Mouse (Mus musculus): Measurements from ENCODE around the gene Prkcg. TPM values are rescaled to one million over a fixed set of nuclear protein-coding genes. Genes with fewer than 3 reads are reported as not detected.
A peak's percentile ranks its signal among the peaks of the same experiment; 100 is the strongest.
"Not testable (repeated sequence)": the region's sequence is repeated elsewhere in the genome, so short reads cannot be mapped to it uniquely, and the experiment has no call there.

The Prkcg gene
- polyA plus RNA-seq, 1 experiment from 2014 or later = 0.25 TPM

GRCm38 (mm10) chr7:3275455-3276170 lies 13.4 kb upstream of the Prkcg start:
- no peak for ATAC-seq (ENCODE audit: low FRiP score, low read depth)
- Histone ChIP-seq H3K27me3 (replicated peaks) (no peaks in the 10 kb centered on the region), H3K4me3 (no peak overlapping the region), H3K36me3 (no peaks in the 10 kb centered on the region), H3K4me2 (replicated peaks) (no peak overlapping the region), H3K9me3 (no peaks in the 10 kb centered on the region), H3K27ac (no peak overlapping the region), H3K4me1 (no peaks in the 10 kb centered on the region), H3K9ac (no peak overlapping the region)
- WGBS = 70% methylated on average over 6 of the region's 6 CpGs

- 66% methylated on average over 4 of the region's 4 CpGs for WGBS
- H3K36me3 ChIP-seq; ATAC-seq (ENCODE audit: low FRiP score, low read depth); H3K27ac ChIP-seq; H3K9me3 ChIP-seq; H3K4me3 ChIP-seq; H3K9ac ChIP-seq; H3K4me1 ChIP-seq; H3K27me3 ChIP-seq (replicated peaks); H3K4me2 ChIP-seq (replicated peaks): not testable (repeated sequence)
These were observed 12.2 kb upstream of the Prkcg start for GRCm38 (mm10) chr7:3276781-3277180.

GRCm38 (mm10) chr7:3280080-3280653 lies 8.8 kb upstream of the Prkcg start:
- no peak overlapping the region for H3K9ac ChIP-seq
- 76% methylated on average over 5 of the region's 5 CpGs for WGBS
- H3K36me3 ChIP-seq = no peaks in the 10 kb centered on the region
- H3K4me1 ChIP-seq = no peaks in the 10 kb centered on the region
- no peaks in the 10 kb centered on the region for H3K27me3 ChIP-seq (replicated peaks)
- H3K27ac ChIP-seq = no peak overlapping the region
- H3K4me2 ChIP-seq (replicated peaks) = no peak overlapping the region
- H3K4me3 ChIP-seq = no peak overlapping the region
- ATAC-seq (ENCODE audit: low FRiP score, low read depth) = no peak
- H3K9me3 ChIP-seq = no peaks in the 10 kb centered on the region

GRCm38 (mm10) chr7:3280654-3281153 lies 8.3 kb upstream of the Prkcg start:
- Histone ChIP-seq H3K9me3 (no peaks in the 10 kb centered on the region), H3K9ac (no peak overlapping the region), H3K27me3 (replicated peaks) (no peaks in the 10 kb centered on the region), H3K4me1 (no peaks in the 10 kb centered on the region), H3K27ac (no peak overlapping the region), H3K36me3 (no peaks in the 10 kb centered on the region), H3K4me3 (no peak overlapping the region), H3K4me2 (replicated peaks) (no peak overlapping the region)
- ATAC-seq (ENCODE audit: low FRiP score, low read depth) = no peak
- WGBS = 64% methylated on average over 8 of the region's 8 CpGs

GRCm38 (mm10) chr7:3281741-3282140 lies 7.2 kb upstream of the Prkcg start:
- no peak for ATAC-seq (ENCODE audit: low FRiP score, low read depth)
- no peak overlapping the region for H3K4me2 ChIP-seq (replicated peaks)
- no peak overlapping the region for H3K27ac ChIP-seq
- H3K4me1 ChIP-seq = no peaks in the 10 kb centered on the region
- 86% methylated on average over 6 of the region's 6 CpGs for WGBS
- H3K4me3 ChIP-seq = no peak overlapping the region
- no peak overlapping the region for H3K9ac ChIP-seq
- no peaks in the 10 kb centered on the region for H3K27me3 ChIP-seq (replicated peaks)
- no peaks in the 10 kb centered on the region for H3K9me3 ChIP-seq
- no peaks in the 10 kb centered on the region for H3K36me3 ChIP-seq

- no peak overlapping the region for H3K4me2 ChIP-seq (replicated peaks)
- WGBS = 89% methylated on average over 11 of the region's 11 CpGs
- no peak for ATAC-seq (ENCODE audit: low FRiP score, low read depth)
- no peak overlapping the region for H3K4me3 ChIP-seq
- H3K27ac ChIP-seq = no peak overlapping the region
- H3K9ac ChIP-seq = no peak overlapping the region
- H3K4me1 ChIP-seq = no peaks in the 10 kb centered on the region
- H3K27me3 ChIP-seq (replicated peaks) = no peaks in the 10 kb centered on the region
- H3K36me3 ChIP-seq = no peaks in the 10 kb centered on the region
- no peaks in the 10 kb centered on the region for H3K9me3 ChIP-seq
These were observed 5.7 kb upstream of the Prkcg start for GRCm38 (mm10) chr7:3283081-3283875.

GRCm38 (mm10) chr7:3284604-3285003 lies 4.4 kb upstream of the Prkcg start:
- no peak for ATAC-seq (ENCODE audit: low FRiP score, low read depth)
- H3K9me3 ChIP-seq = no peaks in the 10 kb centered on the region
- H3K9ac ChIP-seq = no peak overlapping the region
- no peaks in the 10 kb centered on the region for H3K36me3 ChIP-seq
- no peak overlapping the region for H3K4me2 ChIP-seq (replicated peaks)
- H3K27ac ChIP-seq = no peak overlapping the region
- no peak overlapping the region for H3K4me3 ChIP-seq
- H3K4me1 ChIP-seq = peaks cover 4% of the 10 kb centered on the region; the same call in 1 of the 2 replicates
- 85% methylated on average over 10 of the region's 10 CpGs for WGBS
- no peaks in the 10 kb centered on the region for H3K27me3 ChIP-seq (replicated peaks)

GRCm38 (mm10) chr7:3286036-3286435 lies 2.9 kb upstream of the Prkcg start:
- H3K4me3 ChIP-seq = no peak overlapping the region
- H3K9ac ChIP-seq = no peak overlapping the region
- H3K27ac ChIP-seq = no peak overlapping the region
- H3K4me1 ChIP-seq = peaks cover 18% of the 10 kb centered on the region; the same call in 1 of the 2 replicates
- no peak for ATAC-seq (ENCODE audit: low FRiP score, low read depth)
- 96% methylated on average over 5 of the region's 5 CpGs for WGBS
- H3K9me3 ChIP-seq = no peaks in the 10 kb centered on the region
- H3K27me3 ChIP-seq (replicated peaks) = no peaks in the 10 kb centered on the region
- no peak overlapping the region for H3K4me2 ChIP-seq (replicated peaks)
- H3K36me3 ChIP-seq = no peaks in the 10 kb centered on the region

GRCm38 (mm10) chr7:3287186-3287585 lies 1.8 kb upstream of the Prkcg start:
- H3K4me3 ChIP-seq = no peak overlapping the region
- H3K9me3 ChIP-seq = no peaks in the 10 kb centered on the region
- no peak for ATAC-seq (ENCODE audit: low FRiP score, low read depth)
- no peak overlapping the region for H3K4me2 ChIP-seq (replicated peaks)
- H3K4me1 ChIP-seq = peaks cover 22% of the 10 kb centered on the region; the same call in 1 of the 2 replicates
- no peaks in the 10 kb centered on the region for H3K36me3 ChIP-seq
- H3K27ac ChIP-seq = no peak overlapping the region
- no peaks in the 10 kb centered on the region for H3K27me3 ChIP-seq (replicated peaks)
- no peak overlapping the region for H3K9ac ChIP-seq
- WGBS = 66% methylated on average over 7 of the region's 7 CpGs

- Histone ChIP-seq H3K4me3 (peak overlapping the region; percentile 39), H3K9me3 (no peaks in the 10 kb centered on the region), H3K27ac (0 out of 2 replicates have a peak overlapping the region, but pooled peaks have one; percentile 11), H3K4me1 (peaks cover 28% of the 10 kb centered on the region; the same call in 1 of the 2 replicates), H3K9ac (peak overlapping the region; percentile 6; the same call in 1 of the 2 replicates), H3K4me2 (replicated peaks) (peak overlapping the region; percentile 63), H3K36me3 (0 out of 2 replicates have a peak, but pooled peaks cover 6% of the 10 kb centered on the region), H3K27me3 (replicated peaks) (no peaks in the 10 kb centered on the region)
- peak; percentile 93 for ATAC-seq (ENCODE audit: low FRiP score, low read depth)
- WGBS = under 1% methylated on average over 18 of the region's 18 CpGs
These were observed 1.5 kb downstream of the Prkcg start for GRCm38 (mm10) chr7:3290257-3291033.

- peak; percentile 4; the same call in 1 of the 2 replicates for ATAC-seq (ENCODE audit: low FRiP score, low read depth)
- H3K36me3 ChIP-seq = 0 out of 2 replicates have a peak, but pooled peaks cover 6% of the 10 kb centered on the region
- 24% methylated on average over 6 of the region's 6 CpGs for WGBS
- H3K4me3 ChIP-seq = peak overlapping the region; percentile 39
- peaks cover 28% of the 10 kb centered on the region; the same call in 1 of the 2 replicates for H3K4me1 ChIP-seq
- H3K9ac ChIP-seq = 0 out of 2 replicates have a peak overlapping the region, but pooled peaks have one; percentile 13
- no peaks in the 10 kb centered on the region for H3K27me3 ChIP-seq (replicated peaks)
- H3K27ac ChIP-seq = no peak overlapping the region
- H3K9me3 ChIP-seq = no peaks in the 10 kb centered on the region
- H3K4me2 ChIP-seq (replicated peaks) = peak overlapping the region; percentile 63
These were observed 2.2 kb downstream of the Prkcg start for GRCm38 (mm10) chr7:3291197-3291596.
